In the genomic region with DNA sequence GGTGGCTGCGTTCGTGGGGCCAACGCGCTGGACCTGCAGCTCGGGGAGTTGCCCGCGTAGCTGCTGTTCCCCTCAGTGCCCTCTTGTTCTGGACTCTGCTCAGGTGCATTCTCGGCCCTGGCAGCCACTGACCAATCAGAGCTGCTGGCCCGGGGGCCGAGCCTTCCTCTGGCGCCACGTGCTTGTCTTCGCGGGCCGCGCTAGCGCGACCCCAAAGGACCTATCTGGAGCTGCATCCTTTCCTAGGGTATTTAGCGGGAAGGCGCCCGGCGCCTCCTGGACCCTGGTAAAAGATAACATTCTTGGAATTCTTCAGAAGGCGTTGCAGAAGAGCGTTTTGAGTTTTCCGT, we compare ENCODE assay signal across 8 mouse cellular contexts. TPM values are rescaled to one million over a fixed set of nuclear protein-coding genes. Genes with fewer than 3 reads are reported as not detected.
DNase-seq lines count a peak whose midpoint lies in the region; ATAC-seq lines count a peak whose summit lies in the region.

No protein-coding gene starts in this region.

- no peaks in the 10 kb centered on the region for H3K27me3 ChIP-seq in midbrain, embryonic 16.5 days (ENCODE audit: control insufficient read depth, insufficient read depth, low read depth, low read length)

- H3K4me3 ChIP-seq in midbrain, embryonic 16.5 days (ENCODE audit: low read depth, low read length), result peak overlapping the region; percentile 87

- H3K4me1 ChIP-seq in midbrain, embryonic 16.5 days (ENCODE audit: control insufficient read depth, insufficient read depth, low read length), result peaks cover 8% of the 10 kb centered on the region

- no peaks in the 10 kb centered on the region for H3K36me3 ChIP-seq in midbrain, embryonic 16.5 days (ENCODE audit: control insufficient read depth, insufficient read depth, low read length)

- peak overlapping the region; percentile 88 for H3K9ac ChIP-seq in midbrain, embryonic 16.5 days (ENCODE audit: low read depth, low read length)

- peak; percentile 87 for ATAC-seq in midbrain, embryonic 16.5 days

- peak overlapping the region; percentile 77 for H3K4me2 ChIP-seq in midbrain, embryonic 16.5 days (ENCODE audit: low read length)

- H3K27ac ChIP-seq in midbrain, embryonic 16.5 days (ENCODE audit: low read length), result peak overlapping the region; percentile 96

- intact Hi-C loops in gastrocnemius, postnatal 14 days (cut with DNase I; ENCODE audit: low total_unique reads), result no loop called here

- DNase-seq in spleen, postnatal 4 days (ENCODE audit: low spot score in 2 of 2), result peak; percentile 63 to 81
- DNase-seq in spleen, postnatal 36 days (ENCODE audit: low spot score in 2 of 2), result no peak
- DNase-seq in cerebellum, postnatal 4 days (ENCODE audit: low spot score in 2 of 2), result peak; percentile 38 to 70
- DNase-seq in gastrocnemius, postnatal 14 days, result peak; percentile 75
- peak; percentile 53 for DNase-seq in hindlimb bud, embryonic 11.5 days (ENCODE audit: extremely low spot score, low read depth, low spot score)
- DNase-seq in liver, result peak; percentile 81
- DNase-seq in urinary bladder, postnatal 4 days (ENCODE audit: low spot score in 2 of 2), result peak; percentile 65 to 67

- no peaks in the 10 kb centered on the region for H3K9me3 ChIP-seq in midbrain, embryonic 16.5 days (replicated peaks; ENCODE audit: control insufficient read depth, low read length, poor library complexity, severe bottlenecking)

- 0% methylated on average over 25 of the region's 25 CpGs for WGBS in midbrain, embryonic 16.5 days

RNA-seq across cellular contexts. Expression of gene Adk, which starts 0.4 kb away (rescaled TPM):
- total RNA-seq in gastrocnemius, postnatal 14 days (2021), result 100 to 1,000 TPM in 1 of 2 experiments, 10 to 100 TPM in 1; 93.8 to 101 TPM
- polyA plus RNA-seq in midbrain, embryonic 16.5 days (2015; fragmentation: Nextera tagmentation; extraction: Ambion mirVana), result 40.4 and 41.1 TPM in 2 replicates

RNA-seq across cellular contexts. Expression of gene Ap3m1, which starts 0.4 kb away (rescaled TPM):
- total RNA-seq in gastrocnemius, postnatal 14 days (2021), result 10 to 100 TPM; 35.9 to 45.5 TPM
- 80.9 and 83.3 TPM in 2 replicates for polyA plus RNA-seq in midbrain, embryonic 16.5 days (2015; fragmentation: Nextera tagmentation; extraction: Ambion mirVana)

Comparison
In these comparisons a context has a peak if more than half of its experiments do, and no peak if none do; other contexts are left out.
1. DNase-seq: peak in spleen, postnatal 4 days (2 of 2), cerebellum, postnatal 4 days (2 of 2), gastrocnemius, postnatal 14 days (single experiment), hindlimb bud, embryonic 11.5 days (single experiment), liver (single experiment) and urinary bladder, postnatal 4 days (2 of 2); none in spleen, postnatal 36 days (0 of 2).